Mouse (Mus musculus): ENCODE measurements around the gene Gm16513.
"Not testable (repeated sequence)": the region's sequence is repeated elsewhere in the genome, so short reads cannot be mapped to it uniquely, and the experiment has no call there.

The Gm16513 gene

GRCm38 (mm10) chr5:95182324-95182723 is at the start of gene Gm16513:
Gm16513 (plus strand) TSS chr5:95182624.
- not testable (repeated sequence) for DNase-seq (ENCODE audit: low spot score)
